Mouse (Mus musculus): ENCODE data around the gene Hoxb9. TPM values are rescaled to one million over a fixed set of nuclear protein-coding genes. Genes with fewer than 3 reads are reported as not detected.

The Hoxb9 gene
- polyA plus RNA-seq, 1 experiment: not detected

Other genes starting within 250 kb of the Hoxb9 start
- gene Gip, start 246.9 kb upstream of the Hoxb9 start, polyA plus RNA-seq (2012; rRNA removed): not detected in 2 replicates
- gene Snf8, start 236.6 kb upstream of the Hoxb9 start, polyA plus RNA-seq (2012; rRNA removed): 84.2 and 87.0 TPM in 2 replicates
- 45.3 and 50.3 TPM in 2 replicates for gene Ube2z, start 206.1 kb upstream of the Hoxb9 start, polyA plus RNA-seq (2012; rRNA removed)
- 410 and 500 TPM in 2 replicates for gene Atp5g1, start 195.8 kb upstream of the Hoxb9 start, polyA plus RNA-seq (2012; rRNA removed)
- not detected in 2 replicates for gene Calcoco2, start 159.5 kb upstream of the Hoxb9 start, polyA plus RNA-seq (2012; rRNA removed)
- gene Ttll6, start 137.7 kb upstream of the Hoxb9 start, polyA plus RNA-seq (2012; rRNA removed): 0.06 and 0.61 TPM in 2 replicates
- gene Hoxb13, start 77.1 kb upstream of the Hoxb9 start, polyA plus RNA-seq (2012; rRNA removed): not detected in 2 replicates
- 0.06 TPM in 1 of 2 replicates, not detected in the other for gene Hoxb8, start 10.4 kb downstream of the Hoxb9 start, polyA plus RNA-seq (2012; rRNA removed)
- not detected in 2 replicates for gene Hoxb7, start 15.2 kb downstream of the Hoxb9 start, polyA plus RNA-seq (2012; rRNA removed)
- not detected in 2 replicates for gene Hoxb6, start 21.0 kb downstream of the Hoxb9 start, polyA plus RNA-seq (2012; rRNA removed)
- 0.11 TPM in 1 of 2 replicates, not detected in the other for gene Hoxb5, start 31.9 kb downstream of the Hoxb9 start, polyA plus RNA-seq (2012; rRNA removed)
- gene Hoxb4, start 46.8 kb downstream of the Hoxb9 start, polyA plus RNA-seq (2012; rRNA removed): 0.04 TPM in 1 of 2 replicates, not detected in the other
- gene Hoxb3, start 51.9 kb downstream of the Hoxb9 start, polyA plus RNA-seq (2012; rRNA removed): not detected in 2 replicates
- 0.06 TPM in 1 of 2 replicates, not detected in the other for gene Hoxb2, start 79.1 kb downstream of the Hoxb9 start, polyA plus RNA-seq (2012; rRNA removed)
- gene Hoxb1, start 94.3 kb downstream of the Hoxb9 start, polyA plus RNA-seq (2012; rRNA removed): not detected in 2 replicates
- gene Skap1, start 193.1 kb downstream of the Hoxb9 start, polyA plus RNA-seq (2012; rRNA removed): 2.3 and 3.1 TPM in 2 replicates